Mouse (Mus musculus): ENCODE results near the gene Tgfbr3l.

Gene Tgfbr3l

GRCm38 (mm10) chr8:4247951-4248540, at the start of gene Tgfbr3l:
Tgfbr3l (plus strand) TSS chr8:4248214.
- DNase-seq: no peak

GRCm38 (mm10) chr8:4201321-4201720, 46.7 kb upstream of the Tgfbr3l start:
- DNase-seq: no peak

GRCm38 (mm10) chr8:4205246-4206123, 42.5 kb upstream of the Tgfbr3l start:
- DNase-seq: no peak

- peak; percentile 48 to 61 for DNase-seq
Measured at GRCm38 (mm10) chr8:4206182-4207015, 41.6 kb upstream of the Tgfbr3l start.

- no peak for DNase-seq
Measured at GRCm38 (mm10) chr8:4207016-4207350, 41.0 kb upstream of the Tgfbr3l start.

GRCm38 (mm10) chr8:4211097-4211496, 36.9 kb upstream of the Tgfbr3l start:
- no peak for DNase-seq

GRCm38 (mm10) chr8:4212809-4213209, 35.2 kb upstream of the Tgfbr3l start:
- DNase-seq: peak in 1 of 2 experiments; percentile 47

- peak in 1 of 2 experiments; percentile 47 for DNase-seq
Measured at GRCm38 (mm10) chr8:4213210-4214005, 34.6 kb upstream of the Tgfbr3l start.

GRCm38 (mm10) chr8:4214006-4214980, 33.7 kb upstream of the Tgfbr3l start:
- peak in 1 of 2 experiments; percentile 24 for DNase-seq

- no peak for DNase-seq
Measured at GRCm38 (mm10) chr8:4216296-4216695, 31.7 kb upstream of the Tgfbr3l start.

GRCm38 (mm10) chr8:4216791-4217621, 31.0 kb upstream of the Tgfbr3l start, which contains the start of gene Prr36:
Prr36 (minus strand) TSS chr8:4217459.
- peak; percentile 88 to 89 for DNase-seq

- DNase-seq: no peak
Measured at GRCm38 (mm10) chr8:4219617-4220016, 28.4 kb upstream of the Tgfbr3l start.

- DNase-seq: no peak
Measured at GRCm38 (mm10) chr8:4222059-4222458, 26.0 kb upstream of the Tgfbr3l start.

GRCm38 (mm10) chr8:4226323-4226722, 21.7 kb upstream of the Tgfbr3l start:
- peak in 1 of 2 experiments; percentile 1 for DNase-seq

GRCm38 (mm10) chr8:4226739-4227347, 21.2 kb upstream of the Tgfbr3l start, which contains the start of gene Lrrc8e:
Lrrc8e (plus strand) TSS chr8:4226827.
- DNase-seq: peak in 1 of 2 experiments; percentile 6

- no peak for DNase-seq
Measured at GRCm38 (mm10) chr8:4227919-4228318, 20.1 kb upstream of the Tgfbr3l start.

GRCm38 (mm10) chr8:4229784-4230183, 18.2 kb upstream of the Tgfbr3l start:
- DNase-seq: no peak

GRCm38 (mm10) chr8:4230612-4231351, 17.2 kb upstream of the Tgfbr3l start:
- DNase-seq: peak in 1 of 2 experiments; percentile 2

Measured in cerebellum, postnatal 14 days (tissue).